Mouse (Mus musculus) lung, adult 2 months (tissue): ENCODE results near the gene Trim54. TPM values are rescaled to one million over a fixed set of nuclear protein-coding genes. Genes with fewer than 3 reads are reported as not detected.

Experiments
- DNase-seq: peaks from one replicate; pipeline ENCODE4 v3.0.0; 2022
- H3K4me1 ChIP-seq: fragments of 200-500 bp; 2 replicates; pipeline ENCODE4 v1.6.1; 2011; ENCODE audit warnings: low read length; ENCODE audit not compliant: control insufficient read depth, insufficient read depth
- H3K4me3 ChIP-seq: fragments of 200-500 bp; replicated peaks from 2 replicates; pipeline ENCODE3; 2011; ENCODE audit warnings: low read depth, mild to moderate bottlenecking, control low read depth, low read length; ENCODE audit errors: extremely low read depth
- CTCF ChIP-seq: fragments of 200-500 bp; IDR thresholded peaks from 2 replicates; pipeline ENCODE4 v1.5.1; 2011; ENCODE audit warnings: mild to moderate bottlenecking, low read length, control low read depth; ENCODE audit not compliant: insufficient read depth
- POLR2A ChIP-seq: fragments of 200-500 bp; IDR thresholded peaks from 2 replicates; pipeline ENCODE4 v1.6.1; 2011; ENCODE audit warnings: low read depth, mild to moderate bottlenecking, control low read depth, low read length, borderline replicate concordance; ENCODE audit errors: extremely low read depth
- WGBS: fragments of 180-500 bp; shearing (Covaris S2); methylation state at CpG from one replicate; pipeline ENCODE4 v1.1.7; 2018; 5-methylcytosine and 5-hydroxymethylcytosine counted together
- polyA plus RNA-seq: library from polyadenylated mRNA; depleted of rRNA; stranded (reverse); fragments of >200 nt; gene quantifications from 2 replicates; pipeline ENCODE4 v1.2.3, GENCODE M21; 2012

Gene Trim54
- polyA plus RNA-seq, 1 experiment = 14.9 TPM

DNA sequence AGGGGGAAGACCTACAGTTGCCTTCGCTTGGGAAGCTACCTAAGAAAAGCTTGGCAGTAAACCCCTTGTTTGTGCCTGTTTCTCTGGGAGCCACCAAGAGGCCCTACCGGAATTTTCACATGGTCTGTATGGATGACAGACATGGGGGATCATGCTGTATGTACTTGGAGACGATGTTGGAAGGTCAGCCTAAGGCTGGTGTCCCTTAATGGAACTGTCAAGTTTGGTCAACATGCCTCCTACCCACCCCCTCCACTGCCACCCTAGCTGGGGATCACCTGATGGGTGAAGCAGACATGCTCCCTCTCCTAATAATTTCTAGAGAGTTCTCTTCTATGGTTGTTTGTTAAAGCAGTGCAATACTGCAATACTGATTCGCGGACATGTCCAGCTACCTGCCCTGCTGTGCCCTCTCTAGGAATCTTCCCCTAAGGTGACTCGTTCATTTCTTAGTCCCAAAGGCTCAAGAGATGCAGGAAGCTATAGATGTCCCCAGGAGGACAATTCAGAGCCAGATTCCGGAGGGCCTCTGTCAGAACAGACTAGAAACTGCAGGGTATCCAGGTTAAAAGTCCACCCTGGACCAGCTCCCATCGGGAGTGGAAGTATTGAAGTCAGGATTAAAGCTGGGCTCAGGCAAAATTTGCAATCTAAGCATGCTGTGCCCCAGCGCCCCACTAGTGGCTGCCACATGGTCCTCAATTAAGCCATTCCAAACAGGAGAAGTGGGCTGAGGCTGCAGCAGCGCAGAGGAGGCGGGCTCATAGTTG, 20.6 kb upstream of the Trim54 start:
- TF ChIP-seq CTCF (no peak), POLR2A (no peak)
- Histone ChIP-seq H3K4me3 (peak overlapping the region; percentile 7), H3K4me1 (peaks cover 4% of the 10 kb centered on the region; the same call in 1 of the 2 replicates)
- DNase-seq = no peak
- 36% methylated on average over 11 of the region's 11 CpGs for WGBS

DNA sequence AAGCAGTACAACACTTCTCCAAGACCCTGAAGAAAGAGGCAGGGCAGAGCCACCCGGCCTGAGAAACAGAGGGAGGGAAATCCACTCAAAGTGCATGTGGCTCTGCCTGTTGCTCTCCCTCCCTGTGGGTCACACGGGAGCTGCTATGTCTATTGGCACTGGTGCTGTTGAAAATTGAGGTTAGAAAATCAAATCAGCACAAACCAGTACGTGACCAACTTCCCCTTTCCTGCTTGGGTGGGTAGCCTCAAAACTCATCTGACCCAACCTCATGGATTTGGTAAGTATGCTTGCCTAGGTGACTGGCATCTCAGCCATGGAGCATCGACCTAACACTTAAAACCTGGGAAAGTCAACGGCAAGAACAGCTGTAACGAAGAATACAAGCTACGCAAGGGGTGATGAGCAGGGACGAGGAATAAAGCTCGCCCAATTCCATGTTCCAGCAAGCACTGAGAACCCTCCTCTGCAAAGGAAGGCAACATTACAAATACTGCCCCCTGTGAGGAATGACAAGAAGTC, 10.6 kb upstream of the Trim54 start, which contains the start of gene Dnajc5g:
Dnajc5g (plus strand) TSS at position 472 of the 522 bp plus-strand sequence.
- DNase-seq = no peak
- TF ChIP-seq POLR2A (no peak), CTCF (no peak)
- Histone ChIP-seq H3K4me3 (no peak within 1 kb of the TSS), H3K4me1 (no peaks in the 10 kb centered on the region)
- 75% methylated on average over 9 of the region's 9 CpGs for WGBS

DNA sequence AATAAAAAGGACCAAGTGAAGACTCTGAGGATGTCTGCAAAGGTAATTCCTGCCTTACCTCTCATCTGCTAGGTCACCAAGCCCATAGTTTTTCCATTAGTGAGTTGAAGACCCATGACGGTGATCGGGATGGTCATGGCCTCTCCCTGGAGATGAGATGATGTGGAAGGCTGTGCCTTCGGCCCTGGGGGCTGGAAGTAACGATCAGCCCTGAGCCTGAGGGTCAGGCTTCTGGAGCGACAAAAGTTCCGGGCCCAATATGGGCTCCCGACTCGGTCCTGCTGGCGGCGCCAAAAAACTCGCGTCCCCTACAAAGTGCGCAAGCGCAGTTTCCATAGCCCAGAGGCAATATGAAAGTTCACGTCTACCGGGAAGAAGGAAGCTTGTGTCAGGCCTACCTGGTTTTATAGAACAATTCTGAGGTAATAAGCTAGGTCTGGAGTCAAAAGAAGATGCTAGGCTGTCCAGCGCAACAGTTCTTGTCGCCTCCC, 8.5 kb upstream of the Trim54 start, which contains the start of gene Slc30a3:
Slc30a3 (minus strand) TSS at position 238 of the 491 bp plus-strand sequence.
- DNase-seq = no peak
- TF ChIP-seq POLR2A (no peak), CTCF (no peak)
- Histone ChIP-seq H3K4me1 (no peaks in the 10 kb centered on the region), H3K4me3 (no peak within 1 kb of the TSS)
- 84% methylated on average over 18 of the region's 18 CpGs for WGBS

DNA sequence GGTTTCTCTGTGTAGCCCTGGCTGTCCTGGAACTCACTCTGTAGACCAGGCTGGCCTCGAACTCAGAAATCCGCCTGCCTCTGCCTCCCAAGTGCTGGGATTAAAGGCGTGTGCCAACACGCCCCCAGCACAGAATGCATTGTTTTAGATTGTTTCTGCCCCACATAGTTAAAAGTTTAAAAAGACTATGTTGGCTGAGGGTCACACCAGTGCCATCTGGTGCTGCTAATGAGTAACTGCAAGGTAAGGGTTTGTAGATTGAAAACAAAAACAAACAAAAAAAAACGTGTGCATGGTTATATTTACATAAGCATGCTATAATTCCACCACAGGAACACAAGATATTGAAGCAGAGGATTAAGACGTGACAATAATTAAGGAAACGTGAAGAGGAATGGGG, 5.7 kb upstream of the Trim54 start:
- 25% methylated on average over 7 of the region's 7 CpGs for WGBS
- no peak overlapping the region for H3K4me3 ChIP-seq
- DNase-seq = no peak
- H3K4me1 ChIP-seq = no peaks in the 10 kb centered on the region
- TF ChIP-seq CTCF (no peak), POLR2A (no peak)

DNA sequence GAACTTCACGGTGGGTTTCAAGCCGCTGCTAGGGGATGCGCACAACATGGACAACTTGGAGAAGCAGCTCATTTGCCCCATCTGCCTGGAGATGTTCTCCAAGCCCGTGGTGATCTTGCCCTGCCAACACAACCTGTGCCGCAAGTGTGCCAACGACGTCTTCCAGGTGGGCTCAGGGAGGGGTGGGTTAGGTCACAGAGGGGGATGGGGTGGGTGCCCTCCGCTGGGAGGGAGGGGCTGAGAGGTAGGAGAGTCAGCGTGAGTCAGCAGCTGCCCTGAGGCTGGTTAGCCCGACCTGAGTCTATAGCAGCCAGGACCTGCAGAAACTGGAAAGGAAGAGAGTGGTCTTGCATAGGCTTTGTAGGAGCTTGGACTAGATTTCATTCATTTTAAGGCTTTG, 400 bp downstream of the Trim54 start:
- WGBS = 25% methylated on average over 10 of the region's 10 CpGs

DNA sequence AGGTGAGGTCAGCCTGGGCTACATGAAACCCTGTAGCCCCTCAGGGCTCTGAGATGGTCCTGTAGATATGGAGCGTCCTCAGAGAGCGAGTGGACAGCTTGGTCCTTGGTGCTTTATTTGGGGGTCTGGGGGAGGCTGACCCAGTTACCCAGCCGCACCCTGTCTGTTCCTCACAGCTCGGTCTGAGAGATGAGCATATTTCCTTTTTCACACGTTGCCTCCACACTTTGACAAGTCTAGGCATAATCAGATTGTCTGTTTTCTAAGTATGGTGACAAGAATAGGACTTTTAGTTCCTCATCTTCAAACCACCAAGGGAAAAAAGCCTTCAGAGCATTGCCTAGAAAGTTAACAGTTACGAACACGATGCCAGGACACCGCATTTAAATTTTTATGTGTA, 4.6 kb downstream of the Trim54 start:
- TF ChIP-seq CTCF (no peak), POLR2A (no peak)
- no peak for DNase-seq
- H3K4me1 ChIP-seq = no peaks in the 10 kb centered on the region
- WGBS = 68% methylated on average over 8 of the region's 8 CpGs
- H3K4me3 ChIP-seq = no peak overlapping the region

More for the DNA sequence above, 400 bp downstream of the Trim54 start:
- no peak for DNase-seq
- TF ChIP-seq CTCF (no peak), POLR2A (no peak)
- Histone ChIP-seq H3K4me1 (no peaks in the 10 kb centered on the region), H3K4me3 (no peak overlapping the region)

DNA sequence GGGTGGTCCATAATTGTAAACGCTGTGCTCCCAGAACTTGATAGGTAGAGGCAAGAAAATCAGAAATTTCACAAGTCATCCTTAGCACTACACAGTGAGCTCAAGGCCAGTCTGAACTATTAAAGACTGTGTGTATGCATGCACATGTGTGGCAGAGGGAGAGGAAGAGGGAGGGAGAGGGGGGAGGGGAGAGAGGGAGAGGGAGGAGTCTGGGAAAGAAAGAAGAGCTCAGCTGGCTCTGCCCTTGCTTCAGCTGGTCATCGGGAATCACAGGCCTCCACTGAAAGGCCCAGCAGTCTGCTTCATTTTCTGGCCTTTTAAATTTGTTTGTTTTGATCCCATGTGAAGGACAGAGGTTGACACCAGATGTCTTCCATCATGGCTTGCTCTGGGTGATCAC, 7.0 kb downstream of the Trim54 start:
- no peaks in the 10 kb centered on the region for H3K4me1 ChIP-seq
- no peak overlapping the region for H3K4me3 ChIP-seq
- DNase-seq = no peak
- 46% methylated on average over 2 of the region's 2 CpGs for WGBS
- no peak for TF ChIP-seq POLR2A
- no peak for TF ChIP-seq CTCF

DNA sequence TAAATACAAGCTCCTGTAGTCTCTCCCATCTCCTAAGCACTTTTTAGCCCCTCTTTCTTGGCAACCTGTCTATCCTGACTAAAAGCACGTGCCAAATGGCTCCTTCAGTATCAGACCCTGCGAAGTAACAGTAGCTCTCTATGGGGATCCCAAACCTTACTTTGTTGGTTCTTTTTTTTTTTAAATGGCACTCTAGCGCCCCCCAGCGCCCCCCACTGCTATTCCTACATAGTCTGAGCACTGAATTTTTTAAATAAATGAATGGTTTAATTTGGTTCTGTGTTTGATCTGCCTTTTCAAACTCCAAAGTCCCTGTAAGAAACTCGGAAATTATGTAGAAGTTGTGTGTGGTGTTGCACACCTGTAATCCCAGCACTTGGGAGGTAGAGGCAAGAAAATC, 9.5 kb downstream of the Trim54 start:
- 37% methylated on average over 5 of the region's 5 CpGs for WGBS
- no peaks in the 10 kb centered on the region for H3K4me1 ChIP-seq
- TF ChIP-seq CTCF (no peak), POLR2A (no peak)
- DNase-seq = no peak
- H3K4me3 ChIP-seq = no peak overlapping the region

DNA sequence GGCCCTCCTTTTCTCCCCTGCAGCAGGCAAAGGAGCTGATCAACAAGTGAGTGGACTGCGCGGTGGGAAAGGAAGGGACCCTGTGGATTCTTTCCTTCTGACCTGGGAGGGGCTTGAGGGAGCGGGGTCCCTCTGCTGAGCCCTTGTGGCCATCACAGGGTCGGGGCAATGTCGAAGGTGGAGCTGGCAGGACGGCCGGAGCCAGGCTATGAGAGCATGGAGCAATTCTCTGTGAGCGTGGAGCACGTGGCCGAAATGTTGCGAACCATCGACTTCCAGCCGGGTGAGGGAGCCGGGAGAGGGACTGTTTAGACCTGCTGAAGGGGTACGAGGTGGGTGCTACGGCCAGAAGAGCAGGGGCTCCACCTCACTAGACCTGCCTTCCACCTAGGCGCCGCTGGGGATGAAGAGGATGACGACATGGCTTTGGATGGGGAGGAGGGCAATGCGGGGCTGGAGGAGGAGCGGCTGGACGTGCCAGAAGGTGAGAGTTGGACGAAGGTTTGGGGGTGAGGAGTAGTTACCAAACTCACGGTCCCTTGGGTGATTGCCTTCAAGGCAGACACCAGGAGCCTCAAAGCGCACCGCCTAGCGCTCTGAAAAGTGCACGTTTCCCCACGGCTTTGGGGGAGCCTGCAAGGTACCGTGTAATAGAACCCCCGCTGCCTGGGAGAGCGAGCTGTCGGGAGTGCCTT, 20.4 kb downstream of the Trim54 start:
- TF ChIP-seq POLR2A (no peak), CTCF (no peak)
- WGBS = 4% methylated on average over 33 of the region's 33 CpGs
- DNase-seq = no peak
- H3K4me1 ChIP-seq = peaks cover 4% of the 10 kb centered on the region; the same call in 1 of the 2 replicates
- H3K4me3 ChIP-seq = no peak overlapping the region

DNA sequence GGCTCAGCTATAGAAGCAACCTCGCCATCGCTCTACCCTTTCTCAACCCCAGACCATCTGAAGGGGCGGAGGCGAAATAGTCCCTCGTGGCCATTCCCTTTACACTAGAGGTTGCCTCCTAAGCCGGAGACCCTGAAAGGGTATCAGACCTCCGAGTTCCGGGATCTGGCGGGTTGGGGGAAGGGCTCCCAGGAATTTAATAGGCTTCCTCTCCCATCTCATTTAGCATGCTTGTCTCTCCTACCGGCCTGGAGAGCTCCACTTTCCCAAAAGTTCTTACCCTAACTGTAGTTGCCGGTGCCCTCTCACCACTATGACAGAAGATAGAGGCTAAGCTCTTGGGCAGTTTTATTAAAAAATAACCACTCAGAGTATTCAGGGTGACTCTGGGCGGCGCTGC, 21.1 kb downstream of the Trim54 start:
- H3K4me1 ChIP-seq = peaks cover 4% of the 10 kb centered on the region; the same call in 1 of the 2 replicates
- WGBS = 5% methylated on average over 13 of the region's 13 CpGs
- TF ChIP-seq POLR2A (no peak), CTCF (no peak)
- H3K4me3 ChIP-seq = no peak overlapping the region
- DNase-seq = no peak
